Mouse (Mus musculus) kidney, postnatal 0 days (tissue): ENCODE measurements around the gene Gna11. TPM values are rescaled to one million over a fixed set of nuclear protein-coding genes. Genes with fewer than 3 reads are reported as not detected.

Experiments
- ATAC-seq: fragments of 200-750 bp; cut with Nextera tagmentation; replicated peaks from 2 replicates; pipeline ENCODE4 v1.8.0; 2017; ENCODE audit warnings: low read depth, moderate number of reproducible peaks, moderate TSS enrichment, moderate library complexity; ENCODE audit not compliant: low FRiP score
- DNase-seq: peaks from one replicate; pipeline ENCODE4 v3.0.0-alpha.2; 2016; ENCODE audit warnings: low spot score
- H3K27ac ChIP-seq: fragments of 300-500 bp; sonication (generic); 2 replicates; pipeline ENCODE4 v1.5.1; 2014; ENCODE audit warnings: mild to moderate bottlenecking
- H3K27me3 ChIP-seq: fragments of 300-500 bp; sonication (generic); 2 replicates; pipeline ENCODE4 v1.6.1; 2014; ENCODE audit warnings: low read length, mixed read lengths; ENCODE audit not compliant: insufficient read depth
- H3K36me3 ChIP-seq: fragments of 300-500 bp; sonication (generic); 2 replicates; pipeline ENCODE4 v1.6.1; 2014; ENCODE audit warnings: low read length, mixed read lengths; ENCODE audit not compliant: insufficient read depth
- H3K4me1 ChIP-seq: fragments of 300-500 bp; sonication (generic); replicated peaks from 2 replicates; pipeline ENCODE4 v1.6.1; 2014; ENCODE audit warnings: antibody characterized with exemption, low read length, mixed read lengths; ENCODE audit not compliant: insufficient read depth
- H3K4me2 ChIP-seq: fragments of 300-500 bp; sonication (generic); 2 replicates; pipeline ENCODE4 v1.6.1; 2014; ENCODE audit warnings: mild to moderate bottlenecking, low read length, moderate library complexity, mixed read lengths
- H3K4me3 ChIP-seq: fragments of 300-500 bp; sonication (generic); replicated peaks from 2 replicates; pipeline ENCODE4 v1.5.1; 2014; ENCODE audit warnings: low read depth, low read length
- H3K9ac ChIP-seq: fragments of 300-500 bp; sonication (generic); 2 replicates; pipeline ENCODE4 v1.6.1; 2014; ENCODE audit warnings: low read depth, low read length
- H3K9me3 ChIP-seq: fragments of 300-500 bp; sonication (generic); replicated peaks from 2 replicates; pipeline ENCODE4 v1.6.1; 2016; ENCODE audit warnings: low read length, inconsistent platforms, mixed read lengths
- CTCF ChIP-seq: IDR thresholded peaks from 2 replicates; pipeline ENCODE4 v1.5.1; 2016; ENCODE audit warnings: antibody characterized with exemption, low read depth, mild to moderate bottlenecking, moderate library complexity
- WGBS: fragments of 180-500 bp; shearing (Covaris S2); extraction: QIAGEN DNeasy Blood & Tissue Kit; methylation state at CpG from one replicate; pipeline ENCODE4 v1.1.7; 2014; 5-methylcytosine and 5-hydroxymethylcytosine counted together
- polyA plus RNA-seq: library from polyadenylated mRNA; unstranded; fragments of >200 nt; fragmentation: Nextera tagmentation; extraction: Ambion mirVana; gene quantifications from 2 replicates; pipeline ENCODE4 v1.2.1, GENCODE M21; 2015

Gene Gna11
- polyA plus RNA-seq, 1 experiment from 2014 or later: 69.5 TPM

- 28% methylated on average over 9 of the region's 9 CpGs for WGBS
- no peak within 1 kb of the TSS for H3K4me2 ChIP-seq
- ATAC-seq (no peak), DNase-seq (no peak)
- H3K4me1 ChIP-seq: no peaks in the 10 kb centered on the region
- TF ChIP-seq CTCF: no peak
- H3K9ac ChIP-seq: no peak within 1 kb of the TSS
- H3K4me3 ChIP-seq: no peak within 1 kb of the TSS
- no peaks in the 10 kb centered on the region for H3K27me3 ChIP-seq
- H3K36me3 ChIP-seq: peaks cover 3% of the 10 kb centered on the region; the same call in 1 of the 2 replicates
- no peak within 1 kb of the TSS for H3K27ac ChIP-seq
- H3K9me3 ChIP-seq: no peaks in the 10 kb centered on the region
Observed at GRCm38 (mm10) chr10:81524051-81524605, 20.9 kb downstream of the Gna11 start, which contains the start of gene Gna15. Gna15 (minus strand) TSS chr10:81524225.

- no peak for TF ChIP-seq CTCF
- Histone ChIP-seq H3K9me3 (no peaks in the 10 kb centered on the region), H3K4me2 (no peak overlapping the region), H3K9ac (no peak overlapping the region), H3K36me3 (no peaks in the 10 kb centered on the region), H3K27me3 (no peaks in the 10 kb centered on the region), H3K27ac (no peak overlapping the region), H3K4me1 (no peaks in the 10 kb centered on the region), H3K4me3 (no peak overlapping the region)
- WGBS: 18% methylated on average over 19 of the region's 19 CpGs
- DNase-seq: no peak
- no peak for ATAC-seq
Observed at GRCm38 (mm10) chr10:81523570-81523969, 21.4 kb downstream of the Gna11 start.

GRCm38 (mm10) chr10:81523142-81523541, 21.8 kb downstream of the Gna11 start:
- no peaks in the 10 kb centered on the region for H3K9me3 ChIP-seq
- ATAC-seq: no peak
- H3K36me3 ChIP-seq: no peaks in the 10 kb centered on the region
- H3K4me2 ChIP-seq: no peak overlapping the region
- DNase-seq: no peak
- H3K4me1 ChIP-seq: no peaks in the 10 kb centered on the region
- no peak overlapping the region for H3K27ac ChIP-seq
- no peak overlapping the region for H3K4me3 ChIP-seq
- H3K27me3 ChIP-seq: no peaks in the 10 kb centered on the region
- 77% methylated on average over 6 of the region's 6 CpGs for WGBS
- no peak for TF ChIP-seq CTCF
- no peak overlapping the region for H3K9ac ChIP-seq

- no peak for DNase-seq
- no peak for ATAC-seq
Observed at GRCm38 (mm10) chr10:81519978-81520365, 25.0 kb downstream of the Gna11 start.

GRCm38 (mm10) chr10:81519227-81519977, 25.6 kb downstream of the Gna11 start:
- no peak overlapping the region for H3K27ac ChIP-seq
- no peak overlapping the region for H3K4me2 ChIP-seq
- no peaks in the 10 kb centered on the region for H3K4me1 ChIP-seq
- no peak overlapping the region for H3K9ac ChIP-seq
- DNase-seq (no peak), ATAC-seq (no peak)
- 77% methylated on average over 6 of the region's 6 CpGs for WGBS
- no peak for TF ChIP-seq CTCF
- H3K27me3 ChIP-seq: no peaks in the 10 kb centered on the region
- no peaks in the 10 kb centered on the region for H3K36me3 ChIP-seq
- H3K9me3 ChIP-seq: no peaks in the 10 kb centered on the region
- no peak overlapping the region for H3K4me3 ChIP-seq

More at GRCm38 (mm10) chr10:81519978-81520365, 25.0 kb downstream of the Gna11 start:
- TF ChIP-seq CTCF: no peak
- H3K27me3 ChIP-seq: no peaks in the 10 kb centered on the region
- WGBS: 68% methylated on average over 3 of the region's 3 CpGs
- no peak overlapping the region for H3K9ac ChIP-seq
- H3K4me2 ChIP-seq: no peak overlapping the region
- H3K36me3 ChIP-seq: no peaks in the 10 kb centered on the region
- no peak overlapping the region for H3K27ac ChIP-seq
- H3K9me3 ChIP-seq: no peaks in the 10 kb centered on the region
- H3K4me3 ChIP-seq: no peak overlapping the region
- H3K4me1 ChIP-seq: no peaks in the 10 kb centered on the region

- no peak overlapping the region for H3K4me3 ChIP-seq
- ATAC-seq: peak; percentile 65; the same call in 1 of the 2 replicates
- no peak overlapping the region for H3K4me2 ChIP-seq
- peak; percentile 70 for DNase-seq
- H3K9me3 ChIP-seq: no peaks in the 10 kb centered on the region
- no peaks in the 10 kb centered on the region for H3K36me3 ChIP-seq
- no peaks in the 10 kb centered on the region for H3K27me3 ChIP-seq
- WGBS: 14% methylated on average over 4 of the region's 4 CpGs
- H3K4me1 ChIP-seq: no peaks in the 10 kb centered on the region
- no peak overlapping the region for H3K9ac ChIP-seq
- peak; percentile 81 for TF ChIP-seq CTCF
- H3K27ac ChIP-seq: no peak overlapping the region
Observed at GRCm38 (mm10) chr10:81518546-81518945, 26.4 kb downstream of the Gna11 start.
